Mouse (Mus musculus): ENCODE data around the gene Slc51a.
"Not testable (repeated sequence)": the region's sequence is repeated elsewhere in the genome, so short reads cannot be mapped to it uniquely, and the experiment has no call there.

Gene Slc51a

DNA sequence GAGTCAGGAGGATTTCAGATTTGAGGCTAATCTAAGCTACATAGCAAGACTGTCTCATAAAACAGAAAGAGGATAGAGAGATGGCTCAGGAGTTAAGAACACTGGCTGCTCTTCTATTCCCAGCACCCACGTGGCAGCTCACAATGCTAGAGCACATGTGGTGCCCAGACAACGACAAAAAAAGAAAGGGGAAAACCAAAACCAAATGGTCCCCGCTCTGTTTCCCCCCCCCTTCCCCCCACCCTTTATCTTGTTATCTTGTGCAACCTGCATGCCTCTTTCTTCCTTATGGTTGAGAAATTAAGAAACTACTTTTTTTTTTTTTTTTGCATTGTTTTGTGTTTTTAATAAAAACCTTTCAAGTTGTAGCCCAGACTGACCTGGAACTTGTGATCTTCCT is 19.2 kb downstream of the Slc51a start:
- DNase-seq (ENCODE audit: low read depth, low spot score): no peak

DNA sequence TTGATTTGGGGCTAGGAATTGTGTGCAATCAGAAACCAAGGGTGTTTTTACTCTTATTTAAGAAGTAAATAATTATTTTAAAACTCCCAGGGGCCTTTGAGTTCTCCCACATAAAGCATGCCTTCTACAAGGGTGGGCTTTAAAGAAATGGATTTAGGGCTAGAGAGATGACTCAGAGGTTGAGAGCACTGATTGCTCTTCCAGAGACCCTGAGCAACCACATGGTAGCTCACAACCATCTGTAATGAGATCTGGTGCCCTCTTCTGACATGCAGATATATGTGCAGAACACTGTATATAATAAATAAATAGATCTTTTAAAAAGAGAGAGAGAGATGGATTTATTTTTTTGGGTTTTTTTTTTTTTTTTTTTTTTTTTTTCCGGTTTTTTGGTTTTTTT is 22.8 kb downstream of the Slc51a start:
- DNase-seq (ENCODE audit: low read depth, low spot score): no peak

DNA sequence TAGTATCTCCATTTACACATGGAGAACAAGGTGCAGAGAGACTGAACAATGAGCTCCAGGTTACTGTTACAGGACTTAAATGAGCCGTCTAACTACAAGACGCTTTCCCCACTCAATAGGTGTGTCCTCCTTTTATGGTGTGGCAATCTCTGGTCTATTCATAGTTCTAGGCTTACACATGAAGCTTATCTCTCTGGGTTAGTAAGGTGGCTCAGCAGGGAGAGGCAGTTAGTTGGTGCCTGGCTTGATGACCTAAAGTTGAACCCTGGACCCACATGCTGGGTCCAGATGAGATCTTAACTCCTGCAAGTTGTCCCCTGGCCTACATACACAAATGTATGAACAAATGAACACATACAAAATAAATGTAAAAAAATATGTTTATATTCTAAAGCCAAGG is 24.3 kb downstream of the Slc51a start:
- DNase-seq (ENCODE audit: low read depth, low spot score): no peak

DNA sequence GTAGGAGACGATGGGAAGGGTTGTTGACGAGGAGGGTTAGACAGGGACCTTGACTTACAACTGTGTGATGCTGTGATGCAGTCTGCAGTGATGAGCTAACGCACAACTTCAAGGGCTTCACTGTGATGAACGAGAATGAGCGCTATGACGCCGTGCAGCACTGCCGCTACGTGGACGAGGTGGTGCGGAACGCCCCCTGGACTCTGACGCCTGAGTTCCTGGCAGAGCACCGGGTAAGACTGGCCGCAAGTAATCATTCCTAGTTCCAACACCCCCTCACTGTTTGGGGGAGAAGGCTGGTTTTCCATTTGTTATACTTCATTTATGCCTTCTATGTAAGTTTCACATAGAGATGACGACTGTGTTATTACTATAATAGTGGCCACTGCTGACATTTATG is 24.7 kb downstream of the Slc51a start:
- no peak for DNase-seq (ENCODE audit: low read depth, low spot score)

DNA sequence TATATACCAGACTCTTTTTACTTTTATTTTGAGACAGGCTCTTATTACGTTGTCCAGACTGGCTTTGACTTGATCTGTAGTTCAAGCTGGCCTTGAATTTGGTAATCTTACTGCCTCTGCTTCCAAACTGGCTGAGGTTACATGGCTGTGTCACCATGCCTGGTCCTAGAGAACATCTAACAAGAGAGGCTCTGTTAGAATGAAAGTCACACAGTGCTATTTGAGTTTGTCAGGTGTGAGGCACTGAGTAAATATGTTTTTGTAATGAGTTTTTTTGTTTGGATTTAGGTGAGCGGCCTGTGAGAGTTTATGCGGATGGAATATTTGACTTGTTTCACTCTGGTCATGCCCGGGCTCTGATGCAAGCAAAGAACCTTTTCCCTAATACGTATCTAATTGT is 26.0 kb downstream of the Slc51a start:
- DNase-seq (ENCODE audit: low read depth, low spot score): no peak

DNA sequence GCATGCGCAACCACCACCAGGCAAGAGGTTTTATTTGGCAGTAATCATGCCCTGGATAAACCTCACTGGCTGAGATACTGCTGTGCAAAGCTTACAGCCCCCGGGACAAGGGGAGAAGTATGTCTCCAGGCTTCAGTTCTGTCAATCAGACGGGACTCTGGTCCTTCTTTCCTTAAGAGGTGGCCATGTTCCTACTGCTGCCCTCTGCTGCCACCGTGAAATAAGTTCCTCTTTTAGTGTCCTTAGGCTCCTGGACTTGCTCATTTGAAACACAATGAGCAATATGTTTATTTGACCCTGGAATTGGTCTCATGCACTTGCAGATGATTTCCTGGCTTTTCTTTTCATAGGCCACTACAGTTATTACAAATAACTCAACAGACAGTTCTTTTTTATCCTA is 27.2 kb downstream of the Slc51a start:
- DNase-seq (ENCODE audit: low read depth, low spot score): no peak

DNA sequence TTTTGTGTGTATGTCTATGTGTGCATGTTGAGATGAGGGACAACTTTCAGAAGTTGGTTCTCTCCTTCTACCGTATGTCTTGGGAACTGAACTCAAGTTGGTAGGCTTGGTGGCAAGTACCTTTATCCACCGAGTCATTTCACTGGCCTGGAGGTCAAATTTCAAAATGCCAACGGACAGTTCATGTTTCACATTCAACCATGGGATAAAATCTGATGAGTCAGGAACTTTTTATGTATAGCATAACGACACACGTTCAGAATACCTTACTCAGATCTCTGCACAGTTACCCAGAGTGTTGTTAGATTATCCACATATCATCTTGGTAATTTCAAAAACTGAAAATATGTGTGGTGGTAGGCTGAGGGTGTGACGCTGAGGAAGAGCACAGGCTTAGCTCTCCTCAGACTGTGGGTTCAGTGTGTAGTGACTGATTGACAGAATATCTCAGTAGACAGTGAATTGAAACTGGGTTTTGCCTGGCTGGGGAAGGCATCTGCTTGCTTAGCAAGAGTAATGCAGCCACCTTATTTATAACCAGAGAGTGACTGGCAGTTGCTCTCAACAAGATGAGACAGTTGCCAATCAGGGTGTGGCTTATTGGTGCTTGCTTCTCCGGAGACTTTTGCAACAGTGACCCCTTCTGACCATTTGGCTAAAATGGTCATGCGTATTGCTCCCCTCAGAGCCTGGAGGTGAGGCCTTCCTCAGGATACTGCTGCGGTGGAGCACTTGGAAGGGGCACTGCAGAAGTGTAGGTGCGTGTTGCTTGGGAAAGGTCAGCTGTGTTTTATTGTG is 29.9 kb downstream of the Slc51a start:
- no peak for DNase-seq (ENCODE audit: low read depth, low spot score)

DNA sequence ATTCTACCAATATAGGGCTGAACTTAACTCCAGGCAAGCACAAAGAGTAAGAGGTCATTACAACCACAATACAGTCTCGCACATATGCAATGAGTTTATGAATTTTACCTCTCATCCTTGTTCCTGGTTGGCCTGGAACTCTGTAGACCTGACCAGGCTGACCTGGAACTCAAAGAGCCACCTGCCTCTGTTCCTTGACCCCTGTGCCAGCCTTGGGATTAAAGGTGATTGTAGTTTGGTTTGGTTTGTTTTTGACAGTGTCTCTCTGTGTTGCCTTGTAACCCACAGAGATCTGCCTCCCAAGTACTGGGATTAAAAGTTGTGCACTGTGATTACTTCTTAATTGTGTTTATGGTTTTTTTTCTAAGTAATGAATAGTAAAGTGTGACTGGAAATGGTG is 30.9 kb downstream of the Slc51a start:
- no peak for DNase-seq (ENCODE audit: low read depth, low spot score)

DNA sequence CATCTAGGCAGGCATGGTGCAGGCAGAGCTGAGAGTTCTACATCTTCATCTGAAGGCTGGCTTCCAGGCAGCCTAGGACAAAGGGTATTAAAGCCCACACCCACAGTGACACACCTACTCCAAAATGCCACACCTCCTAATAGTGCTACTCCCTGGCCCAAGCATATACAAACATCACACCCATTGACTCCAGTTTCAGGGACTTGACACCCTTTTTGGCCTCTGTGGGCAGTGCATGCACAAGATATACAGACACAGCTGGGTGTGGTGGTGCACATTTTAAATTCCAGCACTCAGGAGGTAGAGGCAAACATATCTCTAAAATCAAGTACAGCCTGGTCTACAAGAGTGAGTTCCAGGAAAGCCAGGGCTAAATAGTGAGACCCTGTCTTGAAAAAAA is 31.6 kb downstream of the Slc51a start:
- DNase-seq (ENCODE audit: low read depth, low spot score): no peak

DNA sequence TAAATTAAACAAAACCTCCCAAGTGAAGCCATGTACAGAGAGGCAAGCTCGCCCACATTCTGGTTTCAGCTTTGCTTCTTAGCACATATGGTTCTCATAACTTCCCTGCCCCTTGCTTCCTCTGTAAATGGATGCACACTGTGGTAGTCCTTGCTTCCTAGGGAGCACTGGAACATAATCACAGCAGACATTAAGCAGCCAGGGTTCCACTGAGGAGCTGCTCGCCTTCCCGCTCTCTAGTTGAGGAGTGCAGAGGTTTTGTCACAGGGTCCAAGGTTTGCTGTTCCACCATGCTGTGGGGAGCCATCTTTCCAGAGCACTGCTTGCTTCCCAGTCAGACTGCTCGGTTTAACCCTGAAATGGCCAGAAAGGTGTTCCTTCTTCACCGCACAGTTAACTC is 33.0 kb downstream of the Slc51a start:
- no peak for DNase-seq (ENCODE audit: low read depth, low spot score)

DNA sequence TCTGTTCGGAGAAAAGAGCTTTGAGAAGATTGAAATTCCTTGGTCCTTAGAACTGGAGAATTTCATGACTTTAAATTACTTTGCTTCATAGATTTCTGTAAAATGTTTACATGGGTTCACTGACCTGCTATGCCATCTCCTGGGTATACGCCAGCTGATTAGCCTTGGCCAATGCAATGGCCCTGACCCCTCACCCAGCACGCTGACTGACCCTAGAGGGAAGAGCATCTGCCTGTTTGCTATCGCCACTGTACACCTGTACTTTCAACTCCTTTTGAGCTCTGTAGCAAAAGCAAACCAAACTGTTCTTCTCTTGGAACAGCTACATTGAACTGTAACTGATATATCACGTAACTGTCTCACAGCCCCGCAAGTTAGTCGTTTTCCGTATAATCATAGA is 34.6 kb downstream of the Slc51a start:
- no peak for DNase-seq (ENCODE audit: low read depth, low spot score)

DNA sequence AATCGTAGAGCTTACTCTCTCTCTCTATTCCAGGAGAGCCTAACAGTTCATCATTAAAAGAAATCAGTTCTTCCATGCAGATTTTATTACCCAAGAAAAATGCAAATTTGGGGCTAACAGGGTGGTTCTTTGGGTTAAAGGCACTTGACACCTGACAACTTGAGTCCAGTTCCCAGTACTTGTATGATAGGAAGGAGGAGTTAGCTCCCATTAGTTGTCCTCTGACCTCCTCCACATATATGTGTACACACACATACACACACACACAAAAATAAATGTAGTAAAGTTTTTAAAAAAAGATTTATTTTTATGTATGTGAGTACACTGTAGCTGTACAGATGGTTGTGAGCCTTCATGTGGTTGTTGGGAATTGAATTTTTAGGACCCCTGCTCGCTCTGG is 37.5 kb downstream of the Slc51a start:
- DNase-seq (ENCODE audit: low read depth, low spot score): no peak

DNA sequence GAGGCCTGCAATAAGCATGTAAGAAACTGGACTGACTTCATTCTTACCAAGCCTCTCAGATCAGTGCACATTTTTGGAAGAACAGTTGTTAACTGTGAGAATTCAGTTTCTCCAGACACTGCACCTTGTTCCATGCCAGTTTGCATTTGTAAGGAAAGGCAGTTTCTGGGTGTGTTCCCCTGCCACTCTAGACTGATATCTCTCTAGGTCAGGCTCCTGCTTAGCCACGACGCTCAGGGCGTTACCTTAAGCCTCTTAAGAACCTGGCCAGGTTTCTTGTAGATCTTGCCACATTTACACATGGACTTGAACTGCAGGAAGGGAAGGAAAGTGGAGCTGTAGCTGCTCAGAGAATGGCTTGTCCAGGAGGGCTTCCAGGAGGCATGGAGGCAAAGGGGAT is 38.0 kb downstream of the Slc51a start:
- DNase-seq (ENCODE audit: low read depth, low spot score): no peak

DNA sequence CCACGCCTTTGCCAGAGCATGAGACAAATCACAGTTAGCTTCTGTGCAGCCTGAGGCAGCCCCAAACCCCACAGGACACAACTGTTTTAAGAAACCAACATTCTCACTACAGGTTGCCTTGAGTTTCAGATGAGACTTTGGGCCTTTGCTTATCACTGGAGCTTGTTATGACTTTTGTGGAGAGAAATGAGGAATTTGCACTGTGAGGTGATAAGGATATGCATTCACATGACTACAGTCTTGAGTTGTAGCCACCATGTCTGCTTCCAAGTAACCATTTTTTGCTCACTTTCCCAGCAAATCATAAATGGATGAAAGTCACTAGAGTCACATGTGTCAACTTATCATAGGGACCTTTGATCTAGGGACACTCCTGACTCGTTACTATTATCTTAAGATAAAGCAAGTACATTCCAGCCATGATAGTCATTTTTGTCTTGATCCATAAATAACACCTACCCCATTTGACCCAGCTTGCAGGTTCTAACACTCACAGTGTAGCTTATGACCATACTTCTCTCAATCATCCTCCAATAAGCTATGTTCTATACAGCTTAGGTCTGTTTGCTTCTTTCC is 41.0 kb downstream of the Slc51a start:
- no peak for DNase-seq (ENCODE audit: low read depth, low spot score)

DNA sequence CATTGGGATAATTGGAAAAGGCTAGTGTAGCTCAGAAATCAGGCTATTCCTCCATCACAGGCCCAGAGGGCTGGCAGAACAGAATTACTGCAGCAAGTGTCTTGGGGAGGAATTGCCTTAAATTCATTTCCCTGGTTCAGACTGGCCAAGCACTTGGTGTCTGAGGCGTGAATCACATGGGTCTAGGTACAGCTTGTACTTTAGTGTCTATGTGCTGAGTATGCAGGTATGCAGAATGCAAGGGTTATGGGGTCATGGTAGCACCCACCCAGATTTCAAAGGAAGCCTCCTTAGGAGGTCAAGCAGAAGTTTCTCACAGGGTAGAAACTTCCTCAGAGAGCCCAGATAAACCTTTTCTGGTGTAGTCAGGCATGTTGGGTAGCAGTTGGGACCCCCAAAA is 42.1 kb downstream of the Slc51a start:
- DNase-seq (ENCODE audit: low read depth, low spot score): no peak

DNA sequence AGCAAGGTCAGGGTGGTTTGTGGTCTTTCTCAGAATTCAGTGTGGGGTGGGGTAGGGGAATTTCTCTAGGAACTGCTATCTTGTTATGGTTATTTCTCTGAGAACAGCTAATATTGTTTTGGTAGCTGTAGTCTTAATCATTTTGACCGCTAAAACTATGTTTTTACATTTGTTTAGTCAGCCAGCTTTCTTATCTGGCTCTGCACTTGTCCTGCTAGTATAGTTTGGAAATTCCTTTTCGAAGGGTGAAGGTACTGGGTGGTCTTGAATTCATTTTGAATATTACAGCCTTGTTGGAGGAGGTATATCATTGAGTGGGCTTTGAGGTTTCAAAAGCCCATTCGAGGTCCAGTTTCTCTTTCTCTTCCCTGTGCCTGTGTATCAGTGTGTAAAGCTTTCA is 43.1 kb downstream of the Slc51a start:
- not testable (repeated sequence) for DNase-seq (ENCODE audit: low read depth, low spot score)

DNA sequence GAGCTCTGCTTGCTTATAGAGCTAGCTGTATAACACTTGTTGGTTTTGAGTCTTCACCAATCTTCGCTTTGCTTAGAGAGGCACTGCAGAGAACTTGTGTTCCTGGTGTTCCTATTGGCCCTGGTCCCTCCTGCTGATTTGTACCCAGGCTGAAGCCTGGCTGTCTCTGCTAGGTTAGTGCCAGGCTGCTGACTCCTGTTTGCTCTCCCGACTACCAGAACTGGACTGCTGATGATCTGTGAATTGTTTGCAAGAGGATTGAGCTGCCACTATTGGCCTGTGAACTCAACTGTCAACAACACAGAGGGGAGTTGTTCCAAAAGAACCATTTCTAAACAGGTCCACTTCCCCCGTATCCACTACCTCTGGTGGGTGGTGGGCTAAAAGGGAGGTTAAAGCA is 46.2 kb downstream of the Slc51a start:
- DNase-seq (ENCODE audit: low read depth, low spot score): no peak

DNA sequence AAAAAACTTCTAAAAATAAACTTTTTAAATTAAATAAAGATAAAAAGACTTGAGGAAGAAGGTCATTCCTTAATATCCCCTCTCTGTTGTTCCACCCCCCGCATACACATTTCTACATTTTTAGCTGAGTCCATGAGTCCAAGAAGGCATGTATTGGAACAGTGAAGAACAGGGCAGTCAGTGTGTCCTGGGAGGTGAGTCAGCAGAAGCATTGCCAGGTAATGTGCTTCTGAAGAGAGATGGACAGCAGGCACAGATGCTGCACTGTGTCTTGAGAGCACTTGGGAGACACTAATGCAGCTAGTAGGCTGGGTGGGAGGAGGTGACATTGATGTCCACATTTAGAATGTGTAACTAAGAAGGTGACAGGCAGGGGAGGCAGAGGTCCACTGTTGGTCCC is 50.4 kb downstream of the Slc51a start:
- DNase-seq (ENCODE audit: low read depth, low spot score): no peak

DNA sequence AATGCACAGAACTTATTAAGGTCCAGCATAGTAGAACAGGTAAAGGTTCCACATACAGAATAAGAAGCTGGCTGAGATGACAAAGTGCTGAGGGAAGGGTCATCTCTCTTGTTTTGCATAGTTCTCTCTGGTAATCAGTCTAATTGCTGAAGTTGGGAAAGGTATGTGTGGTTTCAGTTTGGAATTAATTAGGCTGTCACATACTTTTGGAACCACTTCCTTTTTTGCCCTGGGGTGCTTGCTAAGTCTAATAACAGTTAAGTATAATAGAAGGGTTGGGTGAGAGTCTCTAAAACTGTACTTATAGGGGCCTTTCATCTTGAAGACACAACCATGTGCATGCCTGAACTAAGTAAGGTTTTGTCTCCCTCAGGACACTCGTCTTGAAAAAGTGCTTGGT is 51.0 kb downstream of the Slc51a start:
- no peak for DNase-seq (ENCODE audit: low read depth, low spot score)

DNA sequence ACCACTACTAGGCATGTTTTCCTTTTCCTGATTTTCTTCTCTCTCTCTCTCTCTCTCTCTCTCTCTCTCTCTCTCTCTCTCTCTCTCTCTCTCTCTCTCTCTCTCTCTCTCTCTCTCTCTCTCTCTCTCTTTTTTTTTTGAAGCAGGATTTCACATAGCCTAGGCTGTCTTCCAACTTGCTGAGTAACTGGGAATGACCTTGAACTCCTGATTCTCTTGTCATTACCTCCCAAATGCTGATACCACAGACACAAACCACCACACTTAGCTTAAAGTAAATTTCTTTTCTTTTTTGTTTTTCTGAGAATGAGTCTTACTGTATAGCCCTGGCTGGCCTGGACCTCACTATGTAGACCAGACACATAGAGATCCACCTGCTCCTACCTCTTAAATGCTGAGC is 53.0 kb downstream of the Slc51a start:
- no peak for DNase-seq (ENCODE audit: low read depth, low spot score)

DNA sequence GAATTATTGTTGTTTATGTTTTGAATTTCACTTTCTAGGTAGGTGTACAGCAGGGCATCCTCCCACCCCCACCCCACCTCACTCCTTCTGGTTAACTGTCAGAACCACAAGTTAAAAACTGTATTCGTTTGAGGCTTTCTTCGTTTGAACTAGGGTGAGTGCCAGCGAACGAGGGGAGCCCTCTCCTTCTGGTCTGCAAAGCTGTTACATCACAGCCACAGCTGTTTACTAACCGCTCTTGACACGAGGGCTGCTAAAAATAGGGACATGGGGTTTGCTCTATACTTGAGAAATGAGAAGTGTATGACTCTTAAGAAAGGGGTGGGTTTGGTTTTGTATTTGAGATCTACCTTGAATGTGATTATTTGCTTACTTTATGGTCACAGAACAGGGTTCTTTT is 53.6 kb downstream of the Slc51a start:
- DNase-seq (ENCODE audit: low read depth, low spot score): no peak

DNA sequence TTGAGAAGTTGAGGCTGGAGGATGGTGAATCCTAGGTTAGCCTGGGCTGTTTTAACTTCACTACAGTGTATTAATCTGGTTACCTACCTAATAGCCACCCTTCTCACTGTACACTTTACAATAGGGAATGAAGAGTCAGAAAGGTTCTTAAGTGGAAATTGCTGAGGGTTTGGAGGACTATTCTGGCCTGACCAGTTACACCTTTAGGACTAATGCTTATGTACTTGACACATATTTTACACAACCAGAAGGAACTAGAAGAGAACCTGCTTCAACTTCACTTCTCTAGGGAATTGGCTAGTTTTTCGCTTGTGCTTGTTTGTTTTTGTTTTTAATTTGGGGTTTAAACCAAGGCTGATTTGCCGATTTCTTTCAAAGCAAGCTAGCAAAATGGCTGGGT is 54.5 kb downstream of the Slc51a start:
- DNase-seq (ENCODE audit: low read depth, low spot score): no peak

DNA sequence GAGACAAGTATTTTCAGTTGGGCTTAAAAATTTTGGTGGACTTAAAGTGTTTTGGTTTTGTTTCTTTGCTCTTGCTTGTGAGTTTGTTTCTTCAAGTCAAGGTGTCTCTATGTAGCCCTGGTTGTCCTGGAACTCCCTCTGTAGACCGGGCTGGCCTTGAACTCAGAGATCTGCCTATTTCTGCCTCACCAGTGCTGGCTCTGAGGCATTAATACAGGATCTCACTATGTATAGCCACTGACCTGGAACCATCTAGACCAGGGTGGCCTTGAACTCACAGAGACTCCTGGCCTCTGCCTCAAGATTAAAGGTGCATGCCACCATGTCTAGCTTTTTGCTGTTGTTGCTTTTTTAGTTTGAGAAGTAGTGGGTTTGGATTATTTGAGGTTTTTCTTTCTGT is 55.8 kb downstream of the Slc51a start:
- DNase-seq (ENCODE audit: low read depth, low spot score): no peak
